Mouse (Mus musculus): ENCODE data around the gene Ccdc115.
A peak's percentile ranks its signal among the peaks of the same experiment; 100 is the strongest.

The Ccdc115 gene

GRCm38 (mm10) chr1:34439215-34439960, at the start of gene Ccdc115, which contains the start of gene Imp4:
Gene Ccdc115 (minus strand): TSS chr1:34439672.
Gene Imp4 (plus strand): TSS chr1:34439851.
- DNase-seq (ENCODE audit: low spot score), result peak; percentile 96

GRCm38 (mm10) chr1:34487383-34487782, 47.9 kb upstream of the Ccdc115 start:
- DNase-seq (ENCODE audit: low spot score), result no peak

GRCm38 (mm10) chr1:34485461-34486188, 46.2 kb upstream of the Ccdc115 start:
- DNase-seq (ENCODE audit: low spot score), result peak; percentile 55

GRCm38 (mm10) chr1:34484470-34484869, 45.0 kb upstream of the Ccdc115 start:
- no peak for DNase-seq (ENCODE audit: low spot score)

GRCm38 (mm10) chr1:34481920-34482669, 42.6 kb upstream of the Ccdc115 start:
- DNase-seq (ENCODE audit: low spot score), result no peak

GRCm38 (mm10) chr1:34480801-34481200, 41.3 kb upstream of the Ccdc115 start:
- no peak for DNase-seq (ENCODE audit: low spot score)

GRCm38 (mm10) chr1:34478891-34479655, 39.6 kb upstream of the Ccdc115 start:
- no peak for DNase-seq (ENCODE audit: low spot score)

GRCm38 (mm10) chr1:34472427-34473300, 33.2 kb upstream of the Ccdc115 start:
- DNase-seq (ENCODE audit: low spot score), result peak; percentile 57

- DNase-seq (ENCODE audit: low spot score), result no peak
Measured at GRCm38 (mm10) chr1:34469801-34470200, 30.3 kb upstream of the Ccdc115 start.

GRCm38 (mm10) chr1:34468500-34468899, 29.0 kb upstream of the Ccdc115 start:
- no peak for DNase-seq (ENCODE audit: low spot score)

GRCm38 (mm10) chr1:34468051-34468450, 28.6 kb upstream of the Ccdc115 start:
- no peak for DNase-seq (ENCODE audit: low spot score)

- DNase-seq (ENCODE audit: low spot score), result no peak
Measured at GRCm38 (mm10) chr1:34465445-34465844, 26.0 kb upstream of the Ccdc115 start.

GRCm38 (mm10) chr1:34464310-34464817, 24.9 kb upstream of the Ccdc115 start:
- DNase-seq (ENCODE audit: low spot score), result no peak

- DNase-seq (ENCODE audit: low spot score), result peak; percentile 81
Measured at GRCm38 (mm10) chr1:34462766-34463165, 23.3 kb upstream of the Ccdc115 start.

GRCm38 (mm10) chr1:34460061-34460441, 20.6 kb upstream of the Ccdc115 start:
- no peak for DNase-seq (ENCODE audit: low spot score)

GRCm38 (mm10) chr1:34459284-34460060, 20.0 kb upstream of the Ccdc115 start, which contains the start of gene Ptpn18:
Gene Ptpn18 (plus strand): TSS chr1:34459762.
- peak; percentile 89 for DNase-seq (ENCODE audit: low spot score)

GRCm38 (mm10) chr1:34458431-34458830, 19.0 kb upstream of the Ccdc115 start:
- DNase-seq (ENCODE audit: low spot score), result no peak

GRCm38 (mm10) chr1:34443124-34443523, 3.7 kb upstream of the Ccdc115 start:
- DNase-seq (ENCODE audit: low spot score), result no peak

- DNase-seq (ENCODE audit: low spot score), result peak; percentile 75
Measured at GRCm38 (mm10) chr1:34439961-34440630, 624 bp upstream of the Ccdc115 start.
